Mouse (Mus musculus) erythroblast, embryonic 14.5 days (primary cell): ENCODE measurements around the gene Utp18.

Experiments used
- GATA1 ChIP-seq: IDR thresholded peaks from 2 replicates; pipeline ENCODE4 v1.6.1; 2012; ENCODE audit warnings: low read length, inconsistent platforms, mixed read lengths
- TAL1 ChIP-seq: IDR thresholded peaks from 3 replicates; pipeline ENCODE4 v1.6.1; 2012; ENCODE audit warnings: low read length, inconsistent platforms, mixed read lengths

DNA sequence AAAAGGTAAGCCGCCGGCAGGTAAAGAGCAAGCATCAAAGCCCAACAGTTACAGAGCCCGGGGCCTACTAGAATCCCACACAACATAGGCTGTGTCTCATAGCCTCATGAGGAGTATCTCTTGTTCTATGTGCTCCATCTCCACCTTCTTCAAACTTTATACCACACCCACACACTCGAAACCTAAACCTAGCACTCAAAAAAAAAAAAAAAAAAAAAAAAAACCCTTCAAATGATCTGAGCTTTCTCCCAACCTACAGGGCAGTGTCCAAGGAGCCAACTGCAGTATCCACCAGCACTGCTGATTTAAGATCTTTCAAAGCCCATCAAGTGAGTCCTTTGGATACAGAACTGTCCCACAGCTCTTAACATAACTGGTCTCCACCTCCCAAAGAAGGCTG lies 1.5 kb downstream of the Utp18 start:
- TF ChIP-seq TAL1: no peak
- TF ChIP-seq GATA1: no peak
